Mouse (Mus musculus): Measurements from ENCODE around the gene Camk1. TPM values are rescaled to one million over a fixed set of nuclear protein-coding genes. Genes with fewer than 3 reads are reported as not detected.

The Camk1 gene
- 79.2 and 82.3 TPM in 2 replicates for polyA plus RNA-seq (2016; fragmentation: Nextera tagmentation; extraction: Ambion mirVana)

- Histone ChIP-seq H3K4me3 (replicated peaks) (peak within 1 kb of the TSS; percentile 68), H3K9ac (replicated peaks) (peak within 1 kb of the TSS; percentile 87), H3K4me2 (peak within 1 kb of the TSS; percentile 85), H3K27me3 (no peaks in the 10 kb centered on the region), H3K36me3 (peaks cover 28% of the 10 kb centered on the region), H3K27ac (0 out of 2 replicates have a peak within 1 kb of the TSS, but pooled peaks have one; percentile 29), H3K9me3 (no peaks in the 10 kb centered on the region), H3K4me1 (replicated peaks) (peaks cover 32% of the 10 kb centered on the region)
- ATAC-seq (ENCODE audit: insufficient number of reproducible peaks, insufficient read depth, low FRiP score, low TSS enrichment, low read depth): peak; percentile 57; the same call in 1 of the 2 replicates
- WGBS: 16% methylated on average over 32 of the region's 32 CpGs
Observed at GRCm38 (mm10) chr6:113343177-113344092, at the start of gene Camk1. TSS of gene Camk1 (minus strand) at chr6:113343984.

DNA sequence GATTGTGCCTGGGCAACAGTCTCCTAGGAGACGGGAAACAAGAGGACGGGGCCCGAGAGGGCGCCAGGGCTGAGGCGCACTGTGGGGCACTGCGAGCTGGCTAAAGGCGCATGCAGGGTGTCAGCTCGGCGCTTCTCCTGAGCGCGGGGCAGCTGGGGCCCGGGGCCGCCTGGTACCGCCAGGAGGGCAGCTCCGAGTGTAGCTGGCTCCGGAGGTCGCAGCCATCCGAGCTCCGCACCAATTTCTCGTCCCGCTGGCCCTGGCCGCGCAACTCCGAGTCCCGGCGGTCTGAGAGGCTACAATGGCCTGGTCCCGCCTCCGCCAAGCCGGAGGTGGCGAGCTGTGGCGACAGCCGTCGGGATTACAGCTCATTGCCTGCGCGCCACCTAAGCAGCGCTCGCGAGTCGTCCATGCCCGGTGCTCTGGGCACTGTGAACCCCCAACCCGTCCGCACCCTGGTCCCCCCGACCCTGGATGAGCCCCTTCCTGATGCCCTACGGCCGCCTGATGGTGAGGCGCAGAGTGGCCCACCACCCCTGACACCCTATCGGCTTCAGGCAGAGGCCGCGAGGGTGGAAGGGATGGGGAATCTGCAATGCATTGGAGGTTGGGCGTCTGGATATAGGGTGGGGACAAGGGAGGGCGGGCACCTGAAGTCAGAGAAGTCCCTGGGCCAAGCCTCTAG is 48.7 kb upstream of the Camk1 start:
- WGBS: under 1% methylated on average over 51 of the region's 51 CpGs
- Histone ChIP-seq H3K27me3 (peaks cover 8% of the 10 kb centered on the region; the same call in 1 of the 2 replicates), H3K4me1 (replicated peaks) (peaks cover 12% of the 10 kb centered on the region; the same call in 1 of the 2 replicates), H3K4me3 (replicated peaks) (peak overlapping the region; percentile 52), H3K9ac (replicated peaks) (peak overlapping the region; percentile 73), H3K36me3 (peaks cover 49% of the 10 kb centered on the region), H3K4me2 (peak overlapping the region; percentile 88), H3K27ac (peak overlapping the region; percentile 74; the same call in 1 of the 2 replicates), H3K9me3 (no peaks in the 10 kb centered on the region)
- peak; percentile 74 for ATAC-seq (ENCODE audit: insufficient number of reproducible peaks, insufficient read depth, low FRiP score, low TSS enrichment, low read depth)

GRCm38 (mm10) chr6:113392015-113392386 is 48.2 kb upstream of the Camk1 start:
- peaks cover 12% of the 10 kb centered on the region; the same call in 1 of the 2 replicates for H3K4me1 ChIP-seq (replicated peaks)
- H3K27me3 ChIP-seq: peaks cover 8% of the 10 kb centered on the region; the same call in 1 of the 2 replicates
- peak overlapping the region; percentile 52 for H3K4me3 ChIP-seq (replicated peaks)
- no peaks in the 10 kb centered on the region for H3K9me3 ChIP-seq
- peak overlapping the region; percentile 88 for H3K4me2 ChIP-seq
- peaks cover 54% of the 10 kb centered on the region for H3K36me3 ChIP-seq
- H3K9ac ChIP-seq (replicated peaks): peak overlapping the region; percentile 73
- ATAC-seq (ENCODE audit: insufficient number of reproducible peaks, insufficient read depth, low FRiP score, low TSS enrichment, low read depth): peak; percentile 2; the same call in 1 of the 2 replicates
- 31% methylated on average over 10 of the region's 10 CpGs for WGBS
- peak overlapping the region; percentile 74; the same call in 1 of the 2 replicates for H3K27ac ChIP-seq

DNA sequence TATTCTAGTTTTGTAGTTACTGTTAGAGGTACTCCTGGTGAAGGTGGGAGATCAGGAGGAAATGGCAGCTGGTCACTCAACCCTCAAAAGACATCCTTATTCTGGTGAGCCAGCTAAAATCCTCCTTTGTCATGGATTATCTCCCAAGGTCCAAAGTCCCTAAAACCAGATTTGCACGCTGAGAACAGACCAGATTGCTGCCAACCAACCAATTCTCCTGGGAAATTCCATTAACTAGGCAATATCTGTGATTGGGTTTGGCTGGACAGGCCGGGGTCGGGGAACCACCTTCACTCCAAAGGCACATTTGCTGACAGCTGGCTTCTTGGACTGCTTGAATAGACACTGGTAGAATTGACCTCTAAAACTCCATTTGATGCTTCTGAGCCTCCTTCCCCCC is 46.9 kb upstream of the Camk1 start:
- Histone ChIP-seq H3K4me3 (replicated peaks) (no peak overlapping the region), H3K27ac (no peak overlapping the region), H3K9me3 (no peaks in the 10 kb centered on the region), H3K9ac (replicated peaks) (no peak overlapping the region), H3K4me1 (replicated peaks) (peaks cover 12% of the 10 kb centered on the region; the same call in 1 of the 2 replicates), H3K4me2 (no peak overlapping the region), H3K27me3 (peaks cover 8% of the 10 kb centered on the region; the same call in 1 of the 2 replicates), H3K36me3 (peaks cover 66% of the 10 kb centered on the region)
- WGBS: 89% methylated on average over 3 of the region's 3 CpGs
- no peak for ATAC-seq (ENCODE audit: insufficient number of reproducible peaks, insufficient read depth, low FRiP score, low TSS enrichment, low read depth)

- no peak for ATAC-seq (ENCODE audit: insufficient number of reproducible peaks, insufficient read depth, low FRiP score, low TSS enrichment, low read depth)
- H3K4me3 ChIP-seq (replicated peaks): no peak within 1 kb of the TSS
- H3K9ac ChIP-seq (replicated peaks): no peak within 1 kb of the TSS
- H3K4me2 ChIP-seq: no peak within 1 kb of the TSS
- H3K36me3 ChIP-seq: peaks cover 70% of the 10 kb centered on the region
- H3K27me3 ChIP-seq: peaks cover 8% of the 10 kb centered on the region; the same call in 1 of the 2 replicates
- peaks cover 12% of the 10 kb centered on the region; the same call in 1 of the 2 replicates for H3K4me1 ChIP-seq (replicated peaks)
- 0 out of 2 replicates have a peak within 1 kb of the TSS, but pooled peaks have one; percentile 35 for H3K27ac ChIP-seq
- no peaks in the 10 kb centered on the region for H3K9me3 ChIP-seq
- WGBS: 79% methylated on average over 8 of the region's 8 CpGs
Observed at GRCm38 (mm10) chr6:113388960-113389359, 45.2 kb upstream of the Camk1 start, which contains the start of gene Ttll3. TSS of gene Ttll3 (plus strand) at chr6:113389260.

GRCm38 (mm10) chr6:113386025-113386424 is 42.2 kb upstream of the Camk1 start:
- H3K4me2 ChIP-seq: no peak overlapping the region
- no peak for ATAC-seq (ENCODE audit: insufficient number of reproducible peaks, insufficient read depth, low FRiP score, low TSS enrichment, low read depth)
- H3K4me3 ChIP-seq (replicated peaks): no peak overlapping the region
- H3K9me3 ChIP-seq: no peaks in the 10 kb centered on the region
- H3K27ac ChIP-seq: no peak overlapping the region
- peaks cover 99% of the 10 kb centered on the region for H3K36me3 ChIP-seq
- peaks cover 2% of the 10 kb centered on the region; the same call in 1 of the 2 replicates for H3K27me3 ChIP-seq
- 62% methylated on average over 3 of the region's 3 CpGs for WGBS
- no peak overlapping the region for H3K9ac ChIP-seq (replicated peaks)
- H3K4me1 ChIP-seq (replicated peaks): no peaks in the 10 kb centered on the region

GRCm38 (mm10) chr6:113385160-113385714 is 41.5 kb upstream of the Camk1 start:
- Histone ChIP-seq H3K27ac (no peak overlapping the region; the same call in 1 of the 2 replicates), H3K4me1 (replicated peaks) (no peaks in the 10 kb centered on the region), H3K27me3 (no peaks in the 10 kb centered on the region), H3K9me3 (no peaks in the 10 kb centered on the region), H3K9ac (replicated peaks) (no peak overlapping the region), H3K4me3 (replicated peaks) (no peak overlapping the region), H3K4me2 (no peak overlapping the region), H3K36me3 (peaks cover 99% of the 10 kb centered on the region)
- WGBS: 89% methylated on average over 11 of the region's 11 CpGs
- ATAC-seq (ENCODE audit: insufficient number of reproducible peaks, insufficient read depth, low FRiP score, low TSS enrichment, low read depth): no peak

DNA sequence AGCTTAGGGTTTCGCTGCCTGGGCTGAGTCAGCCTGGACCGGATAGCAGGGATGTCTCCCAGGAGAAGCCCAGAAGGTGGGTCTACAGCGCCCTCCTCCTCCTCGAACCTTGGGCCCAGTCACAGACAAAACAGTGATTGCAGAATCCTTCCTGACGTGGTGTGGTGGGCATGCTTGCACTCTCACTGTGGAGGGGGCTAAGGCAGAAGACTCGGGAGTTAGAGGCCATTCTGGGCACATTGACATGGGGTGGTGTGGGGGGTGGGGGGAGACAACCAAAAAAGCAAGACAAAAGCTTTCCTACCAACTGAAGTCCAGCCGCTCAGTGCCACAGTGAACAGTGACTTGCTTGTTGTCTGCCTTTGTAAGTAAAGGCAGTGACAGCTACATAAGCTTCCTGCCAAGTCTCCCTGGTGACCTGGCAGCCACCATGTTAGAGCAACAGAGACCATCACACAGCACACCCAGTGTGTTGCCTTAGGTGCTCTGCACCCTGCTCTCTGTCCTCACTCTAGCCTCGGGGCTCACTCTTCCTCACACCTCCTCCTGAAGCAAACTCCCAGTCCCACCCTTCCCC is 40.7 kb upstream of the Camk1 start:
- H3K27ac ChIP-seq: no peak overlapping the region
- H3K9ac ChIP-seq (replicated peaks): no peak overlapping the region
- H3K4me2 ChIP-seq: no peak overlapping the region
- no peak overlapping the region for H3K4me3 ChIP-seq (replicated peaks)
- H3K27me3 ChIP-seq: no peaks in the 10 kb centered on the region
- no peaks in the 10 kb centered on the region for H3K4me1 ChIP-seq (replicated peaks)
- no peaks in the 10 kb centered on the region for H3K9me3 ChIP-seq
- WGBS: 95% methylated on average over 8 of the region's 8 CpGs
- ATAC-seq (ENCODE audit: insufficient number of reproducible peaks, insufficient read depth, low FRiP score, low TSS enrichment, low read depth): no peak
- peaks cover 94% of the 10 kb centered on the region for H3K36me3 ChIP-seq

DNA sequence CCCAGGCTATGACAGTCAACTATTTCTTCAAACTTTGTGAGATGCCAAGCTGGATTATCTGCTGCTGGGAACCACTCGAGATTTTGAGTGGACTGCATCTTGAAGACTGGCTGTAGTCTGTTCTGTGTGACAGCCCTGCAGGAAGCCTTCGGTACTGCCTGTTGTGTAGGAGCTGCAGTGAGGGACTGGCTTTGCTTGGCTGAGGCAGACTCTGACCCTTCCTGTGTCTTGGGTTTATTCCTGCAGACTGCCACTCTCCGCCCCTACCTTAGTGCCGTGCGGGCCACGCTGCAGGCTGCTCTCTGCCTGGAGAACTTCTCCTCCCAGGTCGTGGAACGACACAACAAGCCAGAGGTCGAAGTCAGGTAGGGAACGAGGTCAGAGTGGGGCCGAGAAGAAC is 36.7 kb upstream of the Camk1 start:
- Histone ChIP-seq H3K4me1 (replicated peaks) (peaks cover 15% of the 10 kb centered on the region), H3K27me3 (no peaks in the 10 kb centered on the region), H3K9me3 (no peaks in the 10 kb centered on the region), H3K9ac (replicated peaks) (no peak overlapping the region), H3K4me2 (no peak overlapping the region), H3K4me3 (replicated peaks) (no peak overlapping the region), H3K36me3 (peaks cover 60% of the 10 kb centered on the region), H3K27ac (no peak overlapping the region)
- WGBS: 96% methylated on average over 11 of the region's 11 CpGs
- ATAC-seq (ENCODE audit: insufficient number of reproducible peaks, insufficient read depth, low FRiP score, low TSS enrichment, low read depth): no peak

GRCm38 (mm10) chr6:113379246-113379645 is 35.5 kb upstream of the Camk1 start:
- WGBS: 90% methylated on average over 6 of the region's 6 CpGs
- peak overlapping the region; percentile 97 for H3K4me3 ChIP-seq (replicated peaks)
- no peak overlapping the region; the same call in 1 of the 2 replicates for H3K9ac ChIP-seq (replicated peaks)
- peak overlapping the region; percentile 93 for H3K4me2 ChIP-seq
- ATAC-seq (ENCODE audit: insufficient number of reproducible peaks, insufficient read depth, low FRiP score, low TSS enrichment, low read depth): no peak
- H3K27ac ChIP-seq: no peak overlapping the region
- peaks cover 60% of the 10 kb centered on the region for H3K36me3 ChIP-seq
- no peaks in the 10 kb centered on the region for H3K27me3 ChIP-seq
- no peaks in the 10 kb centered on the region for H3K9me3 ChIP-seq
- H3K4me1 ChIP-seq (replicated peaks): peaks cover 15% of the 10 kb centered on the region
